Mouse (Mus musculus): Measurements from ENCODE around the gene Ctf2.

DNA sequence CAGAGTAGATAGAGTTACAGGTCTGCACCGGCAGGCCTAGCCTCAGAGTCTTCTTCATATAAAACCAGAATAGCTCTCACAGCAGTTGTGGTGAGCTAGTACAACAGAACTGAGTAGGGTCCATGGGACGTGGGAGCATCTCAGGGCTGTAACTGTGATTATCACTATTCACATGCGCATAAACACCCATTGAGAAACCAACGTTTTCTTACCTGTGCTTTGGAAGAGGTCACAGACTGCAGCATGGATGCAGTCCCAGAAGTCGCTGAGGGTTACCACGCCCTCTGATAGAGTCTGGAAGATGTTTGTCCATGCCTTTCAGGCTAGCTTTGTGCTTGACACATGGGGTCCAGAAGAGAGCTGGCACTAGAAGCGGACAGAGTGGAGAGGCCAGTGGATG lies 21.8 kb upstream of the Ctf2 start:
- TF ChIP-seq GATA1 (IDR thresholded peaks at IDR 0.05; ENCODE audit: borderline replicate concordance, low read length) (no peak), CTCF (IDR thresholded peaks at IDR 0.05; ENCODE audit: low read depth, low read length) (no peak), TAL1 (conservative IDR thresholded peaks at IDR 0.05; ENCODE audit: low read depth, low read length) (no peak), GATA2 (IDR thresholded peaks at IDR 0.05; ENCODE audit: borderline replicate concordance, low read depth, low read length) (no peak)

Measured in G1E (cell line).